Mouse (Mus musculus) kidney, postnatal 10 days (tissue): ENCODE measurements at regions not wholly inside any gene's neighbourhood (a gene's known extent, or its start where the extent isn't known, plus 50 kb on each side); places are given as distances from the start of the nearest gene placed in this dataset.

ENCODE experiments used
- DNase-seq: peaks from one replicate; pipeline ENCODE4 v3.0.0; 2021; ENCODE audit warnings: mixed read lengths

GRCm38 (mm10) chr16:7644363-7644762, 780.6 kb downstream of the Tmem114 start:
- no peak for DNase-seq

GRCm38 (mm10) chr16:7638955-7639755, 785.8 kb downstream of the Tmem114 start:
- DNase-seq: no peak

- no peak for DNase-seq
These were observed 786.9 kb downstream of the Tmem114 start for GRCm38 (mm10) chr16:7637993-7638392.

- DNase-seq: no peak
These were observed 787.7 kb downstream of the Tmem114 start for GRCm38 (mm10) chr16:7637121-7637700.

GRCm38 (mm10) chr16:7636326-7636725, 788.6 kb downstream of the Tmem114 start:
- DNase-seq: no peak

GRCm38 (mm10) chr16:7632474-7632873, 792.5 kb downstream of the Tmem114 start:
- no peak for DNase-seq

- no peak for DNase-seq
These were observed 796.6 kb downstream of the Tmem114 start for GRCm38 (mm10) chr16:7628351-7628750.

- peak; percentile 78 for DNase-seq
These were observed 818.3 kb downstream of the Tmem114 start for GRCm38 (mm10) chr16:7606602-7607001.

GRCm38 (mm10) chr16:7602428-7602827, 822.5 kb downstream of the Tmem114 start:
- peak; percentile 22 for DNase-seq

- no peak for DNase-seq
These were observed 850.1 kb downstream of the Tmem114 start for GRCm38 (mm10) chr16:7574879-7575278.

- DNase-seq: peak; percentile 10
These were observed 864.1 kb downstream of the Tmem114 start for GRCm38 (mm10) chr16:7560841-7561240.

- no peak for DNase-seq
These were observed 865.8 kb downstream of the Tmem114 start for GRCm38 (mm10) chr16:7559177-7559576.

GRCm38 (mm10) chr16:7558637-7559036, 866.3 kb downstream of the Tmem114 start:
- DNase-seq: no peak

GRCm38 (mm10) chr16:7555911-7556310, 869.0 kb downstream of the Tmem114 start:
- DNase-seq: no peak

GRCm38 (mm10) chr16:7549568-7549967, 875.4 kb downstream of the Tmem114 start:
- DNase-seq: peak; percentile 22

GRCm38 (mm10) chr16:7544067-7544466, 880.9 kb downstream of the Tmem114 start:
- no peak for DNase-seq

- no peak for DNase-seq
These were observed 895.1 kb downstream of the Tmem114 start for GRCm38 (mm10) chr16:7529811-7530210.

GRCm38 (mm10) chr16:7528963-7529362, 896.0 kb downstream of the Tmem114 start:
- DNase-seq: no peak

- DNase-seq: no peak
These were observed 896.8 kb downstream of the Tmem114 start for GRCm38 (mm10) chr16:7527923-7528776.

GRCm38 (mm10) chr16:7518711-7519110, 906.2 kb downstream of the Tmem114 start:
- no peak for DNase-seq
